Mouse (Mus musculus): ENCODE results near the gene Rnf34.

DNA sequence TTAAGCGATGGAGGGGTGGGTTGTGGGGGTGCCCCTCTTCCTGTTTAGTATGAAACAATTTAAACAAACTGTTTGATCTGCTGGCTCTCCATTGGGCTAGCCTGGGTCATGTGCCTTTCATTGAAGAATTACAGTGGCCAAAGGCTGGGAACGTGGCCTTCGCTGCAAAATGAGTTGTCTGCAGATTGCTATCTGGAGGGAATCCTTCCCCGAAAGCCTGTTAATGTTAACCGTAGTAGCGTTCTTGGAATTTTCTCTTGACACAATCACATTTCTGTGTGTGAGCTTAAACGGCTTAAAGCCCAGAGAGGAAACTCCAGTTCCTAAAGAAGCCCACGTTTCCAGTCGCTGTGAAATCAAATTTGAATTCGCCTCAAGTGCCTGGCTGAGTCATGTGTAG, 16.9 kb upstream of the Rnf34 start:
- TF ChIP-seq CTCF (IDR thresholded peaks at IDR 0.05): no peak
- no peak for TF ChIP-seq EP300 (IDR thresholded peaks at IDR 0.05)

Data from lung, postnatal 0 days (tissue).